Mouse (Mus musculus) intestine, embryonic 14.5 days (tissue): Measurements from ENCODE around the gene Kat5. TPM values are rescaled to one million over a fixed set of nuclear protein-coding genes. Genes with fewer than 3 reads are reported as not detected.

ENCODE experiments used
- ATAC-seq: fragments of 200-750 bp; cut with Nextera tagmentation; replicated peaks from 2 replicates; pipeline ENCODE4 v1.8.0; 2017; ENCODE audit warnings: low read depth, moderate number of reproducible peaks, moderate TSS enrichment, moderate library complexity; ENCODE audit not compliant: low FRiP score, low TSS enrichment
- DNase-seq: peaks from one replicate; pipeline ENCODE4 v3.0.0-alpha.2; 2018; ENCODE audit warnings: low spot score
- H3K27ac ChIP-seq: fragments of 300-500 bp; sonication (generic); 2 replicates; pipeline ENCODE4 v1.5.1; 2014; ENCODE audit warnings: low read depth, mild to moderate bottlenecking, control low read depth
- H3K27me3 ChIP-seq: fragments of 300-500 bp; sonication (generic); replicated peaks from 2 replicates; pipeline ENCODE4 v1.6.1; 2014; ENCODE audit warnings: low read length, control low read depth; ENCODE audit not compliant: control insufficient read depth, insufficient read depth
- H3K36me3 ChIP-seq: fragments of 300-500 bp; sonication (generic); 2 replicates; pipeline ENCODE4 v1.6.1; 2014; ENCODE audit warnings: low read length, control low read depth; ENCODE audit not compliant: control insufficient read depth, insufficient read depth
- H3K4me1 ChIP-seq: fragments of 300-500 bp; sonication (generic); replicated peaks from 2 replicates; pipeline ENCODE4 v1.6.1; 2014; ENCODE audit warnings: low read length, control low read depth, mixed read lengths; ENCODE audit not compliant: control insufficient read depth, insufficient read depth
- H3K4me2 ChIP-seq: fragments of 300-500 bp; sonication (generic); 2 replicates; pipeline ENCODE4 v1.6.1; 2014; ENCODE audit warnings: low read length
- H3K4me3 ChIP-seq: fragments of 300-500 bp; sonication (generic); 2 replicates; pipeline ENCODE4 v1.5.1; 2014; ENCODE audit warnings: low read depth, low read length, control low read depth, mixed read lengths
- H3K9ac ChIP-seq: fragments of 300-500 bp; sonication (generic); 2 replicates; pipeline ENCODE4 v1.6.1; 2014; ENCODE audit warnings: mild to moderate bottlenecking, low read length
- H3K9me3 ChIP-seq: fragments of 300-500 bp; sonication (generic); 2 replicates; pipeline ENCODE4 v1.6.1; 2016; ENCODE audit warnings: low read length, control low read depth; ENCODE audit not compliant: control insufficient read depth
- WGBS: fragments of 180-500 bp; shearing (Covaris S2); extraction: QIAGEN DNeasy Blood & Tissue Kit; methylation state at CpG from one replicate; pipeline ENCODE4 v1.1.7; 2014; 5-methylcytosine and 5-hydroxymethylcytosine counted together
- polyA plus RNA-seq: library from polyadenylated mRNA; unstranded; fragments of >200 nt; fragmentation: Nextera tagmentation; extraction: Ambion mirVana; gene quantifications from 2 replicates; pipeline ENCODE4 v1.2.1, GENCODE M21; 2014

Kat5 gene
- polyA plus RNA-seq, 1 experiment from 2014 or later: 33.3 TPM

GRCm38 (mm10) chr19:5599224-5599623, 10.8 kb downstream of the Kat5 start:
- no peak overlapping the region for H3K27ac ChIP-seq
- ATAC-seq (no peak), DNase-seq (no peak)

DNA sequence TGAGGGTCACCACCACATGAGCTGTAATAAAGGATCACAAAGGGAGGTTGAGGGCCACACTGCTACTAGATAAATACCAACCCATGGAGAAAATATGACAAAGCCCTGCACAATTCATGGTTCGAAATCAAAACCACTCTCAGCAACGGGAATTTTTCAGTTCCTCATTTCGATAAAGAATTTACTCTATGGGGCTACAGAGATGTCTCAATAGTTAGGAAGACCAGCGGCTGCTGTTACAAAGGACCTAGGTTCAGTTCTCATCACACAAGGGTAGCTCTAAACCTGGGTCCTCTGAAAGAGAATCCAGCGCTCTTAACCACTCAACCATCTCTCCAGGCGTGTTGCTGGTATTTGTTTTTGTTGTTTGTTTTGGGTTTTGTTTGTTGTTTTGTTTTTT, 18.1 kb downstream of the Kat5 start:
- H3K9me3 ChIP-seq: no peaks in the 10 kb centered on the region
- H3K27me3 ChIP-seq: no peaks in the 10 kb centered on the region
- H3K27ac ChIP-seq: no peak overlapping the region
- no peak overlapping the region for H3K9ac ChIP-seq
- no peaks in the 10 kb centered on the region for H3K36me3 ChIP-seq
- DNase-seq (no peak), ATAC-seq (no peak)
- H3K4me2 ChIP-seq: no peak overlapping the region
- 84% methylated on average over 6 of the region's 6 CpGs for WGBS
- no peak overlapping the region for H3K4me3 ChIP-seq
- H3K4me1 ChIP-seq: no peaks in the 10 kb centered on the region

More at GRCm38 (mm10) chr19:5599224-5599623, 10.8 kb downstream of the Kat5 start:
- no peak overlapping the region for H3K4me3 ChIP-seq
- H3K9ac ChIP-seq: no peak overlapping the region
- H3K9me3 ChIP-seq: no peaks in the 10 kb centered on the region
- peaks cover 12% of the 10 kb centered on the region for H3K4me1 ChIP-seq
- WGBS: 72% methylated on average over 4 of the region's 4 CpGs
- H3K4me2 ChIP-seq: no peak overlapping the region
- H3K27me3 ChIP-seq: no peaks in the 10 kb centered on the region
- H3K36me3 ChIP-seq: peaks cover 12% of the 10 kb centered on the region

- Histone ChIP-seq H3K36me3 (no peaks in the 10 kb centered on the region), H3K4me3 (no peak overlapping the region), H3K9me3 (no peaks in the 10 kb centered on the region), H3K9ac (no peak overlapping the region), H3K4me2 (no peak overlapping the region), H3K27ac (no peak overlapping the region), H3K27me3 (no peaks in the 10 kb centered on the region), H3K4me1 (no peaks in the 10 kb centered on the region)
- no peak for DNase-seq
- WGBS: 77% methylated on average over 9 of the region's 9 CpGs
- no peak for ATAC-seq
Observed at GRCm38 (mm10) chr19:5589159-5589558, 20.9 kb downstream of the Kat5 start.

- Histone ChIP-seq H3K9me3 (no peaks in the 10 kb centered on the region), H3K27me3 (no peaks in the 10 kb centered on the region), H3K4me3 (no peak overlapping the region), H3K27ac (no peak overlapping the region), H3K9ac (no peak overlapping the region), H3K36me3 (no peaks in the 10 kb centered on the region), H3K4me2 (no peak overlapping the region), H3K4me1 (no peaks in the 10 kb centered on the region)
- DNase-seq (no peak), ATAC-seq (no peak)
- WGBS: 76% methylated on average over 2 of the region's 2 CpGs
Observed at GRCm38 (mm10) chr19:5581995-5582394, 28.0 kb downstream of the Kat5 start.

DNA sequence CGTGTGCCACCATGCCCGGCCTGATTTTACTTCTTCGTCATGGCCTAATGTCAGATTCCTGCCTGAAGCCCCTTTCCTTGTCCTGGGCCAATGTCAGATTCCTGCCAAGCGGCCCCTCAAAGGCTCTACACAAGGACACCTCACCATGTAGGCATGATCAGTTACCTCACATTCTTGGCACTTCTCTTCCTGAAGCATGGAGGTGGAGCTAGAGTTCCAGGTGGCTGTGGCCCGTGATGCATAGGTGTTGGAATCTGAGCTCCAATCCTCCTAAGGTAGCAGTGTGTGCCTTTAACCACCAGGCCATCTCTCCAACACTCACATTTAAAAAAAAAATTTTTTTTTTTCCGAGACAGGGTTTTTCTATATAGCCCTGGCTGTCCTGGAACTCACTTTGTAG, 29.3 kb downstream of the Kat5 start:
- no peak overlapping the region for H3K27ac ChIP-seq
- no peaks in the 10 kb centered on the region for H3K36me3 ChIP-seq
- H3K4me1 ChIP-seq: no peaks in the 10 kb centered on the region
- no peak overlapping the region for H3K4me3 ChIP-seq
- no peaks in the 10 kb centered on the region for H3K27me3 ChIP-seq
- no peaks in the 10 kb centered on the region for H3K9me3 ChIP-seq
- H3K4me2 ChIP-seq: no peak overlapping the region
- 84% methylated on average over 6 of the region's 6 CpGs for WGBS
- H3K9ac ChIP-seq: no peak overlapping the region
- ATAC-seq: no peak
- no peak for DNase-seq

DNA sequence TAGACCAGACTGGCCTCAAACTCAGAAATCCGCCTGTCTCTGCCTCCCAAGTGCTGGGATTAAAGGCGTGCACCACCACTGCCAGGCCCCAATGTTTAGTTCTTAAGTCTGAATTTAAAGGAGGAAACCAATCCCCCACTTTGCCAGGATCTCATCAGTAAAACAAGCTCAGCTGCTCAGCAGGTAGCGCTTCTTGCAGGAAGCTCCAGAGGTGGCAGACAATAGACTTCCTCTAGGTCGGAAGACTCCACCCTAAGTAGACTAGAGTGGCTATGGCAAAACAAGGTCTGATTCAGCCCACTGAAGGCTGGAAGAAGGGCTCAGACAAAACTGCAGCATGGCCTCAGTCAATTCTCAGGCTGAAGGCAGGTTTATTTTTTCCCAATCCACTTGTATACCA, 30.1 kb downstream of the Kat5 start:
- no peaks in the 10 kb centered on the region for H3K27me3 ChIP-seq
- ATAC-seq: no peak
- no peak overlapping the region for H3K4me2 ChIP-seq
- DNase-seq: no peak
- no peaks in the 10 kb centered on the region for H3K4me1 ChIP-seq
- H3K36me3 ChIP-seq: no peaks in the 10 kb centered on the region
- no peak overlapping the region for H3K27ac ChIP-seq
- H3K9me3 ChIP-seq: no peaks in the 10 kb centered on the region
- 76% methylated on average over 4 of the region's 4 CpGs for WGBS
- no peak overlapping the region for H3K9ac ChIP-seq
- no peak overlapping the region for H3K4me3 ChIP-seq

- no peak for DNase-seq
- H3K27me3 ChIP-seq: no peaks in the 10 kb centered on the region
- H3K27ac ChIP-seq: no peak overlapping the region
- no peaks in the 10 kb centered on the region for H3K36me3 ChIP-seq
- H3K9me3 ChIP-seq: no peaks in the 10 kb centered on the region
- no peaks in the 10 kb centered on the region for H3K4me1 ChIP-seq
- H3K4me2 ChIP-seq: no peak overlapping the region
- no peak overlapping the region for H3K4me3 ChIP-seq
- H3K9ac ChIP-seq: no peak overlapping the region
- no peak for ATAC-seq
- WGBS: 84% methylated on average over 1 of the region's 1 CpGs
Observed at GRCm38 (mm10) chr19:5575336-5575735, 34.7 kb downstream of the Kat5 start.

GRCm38 (mm10) chr19:5572331-5573125, 37.5 kb downstream of the Kat5 start:
- no peak overlapping the region for H3K4me2 ChIP-seq
- no peak overlapping the region for H3K27ac ChIP-seq
- H3K36me3 ChIP-seq: 0 out of 2 replicates have a peak, but pooled peaks cover 5% of the 10 kb centered on the region
- H3K4me3 ChIP-seq: no peak overlapping the region
- no peaks in the 10 kb centered on the region for H3K27me3 ChIP-seq
- H3K9me3 ChIP-seq: no peaks in the 10 kb centered on the region
- 82% methylated on average over 19 of the region's 19 CpGs for WGBS
- peaks cover 9% of the 10 kb centered on the region for H3K4me1 ChIP-seq
- ATAC-seq (no peak), DNase-seq (no peak)
- no peak overlapping the region for H3K9ac ChIP-seq

DNA sequence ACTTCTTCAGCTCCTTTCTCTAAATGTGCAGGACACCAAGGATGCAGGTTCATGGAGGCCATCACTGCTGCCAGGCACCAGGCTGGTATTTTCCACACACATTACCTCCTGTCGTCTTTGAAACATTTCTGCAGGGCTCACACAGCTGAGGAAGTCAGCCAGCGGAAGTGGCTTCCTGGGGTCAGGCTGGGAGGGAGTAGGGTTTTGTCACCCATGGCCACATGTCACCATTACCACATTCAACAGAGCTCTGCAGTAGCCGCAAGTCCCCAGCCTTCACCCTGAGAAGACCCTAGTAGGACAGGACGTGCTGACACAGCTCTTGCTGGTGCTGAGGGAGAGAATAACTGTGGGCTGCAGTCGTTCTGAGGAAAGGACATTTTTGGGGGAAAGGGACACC, 38.2 kb downstream of the Kat5 start:
- Histone ChIP-seq H3K36me3 (0 out of 2 replicates have a peak, but pooled peaks cover 5% of the 10 kb centered on the region), H3K9ac (no peak overlapping the region), H3K4me3 (no peak overlapping the region), H3K27me3 (no peaks in the 10 kb centered on the region), H3K27ac (no peak overlapping the region), H3K4me1 (peaks cover 13% of the 10 kb centered on the region), H3K4me2 (no peak overlapping the region), H3K9me3 (no peaks in the 10 kb centered on the region)
- ATAC-seq (no peak), DNase-seq (no peak)
- 75% methylated on average over 5 of the region's 5 CpGs for whole genome bisulfite sequencing
